Mouse (Mus musculus) midbrain, embryonic 16.5 days (tissue): Measurements from ENCODE around the gene Palld. TPM values are rescaled to one million over a fixed set of nuclear protein-coding genes. Genes with fewer than 3 reads are reported as not detected.
A peak's percentile ranks its signal among the peaks of the same experiment; 100 is the strongest.

Source experiments
- ATAC-seq: fragments of 200-750 bp; cut with Nextera tagmentation; 2 replicates; pipeline ENCODE4 v1.8.0; 2017; ENCODE audit warnings: moderate TSS enrichment
- H3K27ac ChIP-seq: fragments of 300-500 bp; sonication (generic); 2 replicates; pipeline ENCODE4 v1.5.1; 2014; ENCODE audit warnings: mild to moderate bottlenecking, low read length, mixed read lengths
- H3K27me3 ChIP-seq: fragments of 300-500 bp; sonication (generic); 2 replicates; pipeline ENCODE4 v1.6.1; 2014; ENCODE audit warnings: low read depth, low read length, mixed read lengths; ENCODE audit not compliant: control insufficient read depth, insufficient read depth
- H3K36me3 ChIP-seq: fragments of 300-500 bp; sonication (generic); 2 replicates; pipeline ENCODE4 v1.6.1; 2014; ENCODE audit warnings: mild to moderate bottlenecking, low read length, moderate library complexity, mixed read lengths; ENCODE audit not compliant: control insufficient read depth, insufficient read depth
- H3K4me1 ChIP-seq: fragments of 300-500 bp; sonication (generic); 2 replicates; pipeline ENCODE4 v1.6.1; 2014; ENCODE audit warnings: mild to moderate bottlenecking, low read length, mixed read lengths; ENCODE audit not compliant: control insufficient read depth, insufficient read depth
- H3K4me2 ChIP-seq: fragments of 300-500 bp; sonication (generic); 2 replicates; pipeline ENCODE4 v1.6.1; 2014; ENCODE audit warnings: mild to moderate bottlenecking, low read length, mixed read lengths
- H3K4me3 ChIP-seq: fragments of 300-500 bp; sonication (generic); 2 replicates; pipeline ENCODE4 v1.5.1; 2014; ENCODE audit warnings: low read depth, mild to moderate bottlenecking, low read length, moderate library complexity, mixed read lengths
- H3K9ac ChIP-seq: fragments of 300-500 bp; sonication (generic); 2 replicates; pipeline ENCODE4 v1.6.1; 2014; ENCODE audit warnings: low read depth, low read length, mixed read lengths
- H3K9me3 ChIP-seq: fragments of 300-500 bp; sonication (generic); replicated peaks from 2 replicates; pipeline ENCODE4 v1.6.1; 2014; ENCODE audit warnings: mild to moderate bottlenecking, low read length, mixed read lengths; ENCODE audit not compliant: control insufficient read depth, poor library complexity, severe bottlenecking
- WGBS: fragments of 180-500 bp; shearing (Covaris S2); extraction: QIAGEN DNeasy Blood & Tissue Kit; methylation state at CpG from one replicate; pipeline ENCODE4 v1.1.7; 2014; 5-methylcytosine and 5-hydroxymethylcytosine counted together
- polyA plus RNA-seq: library from polyadenylated mRNA; unstranded; fragments of >200 nt; fragmentation: Nextera tagmentation; extraction: Ambion mirVana; gene quantifications from 2 replicates; pipeline ENCODE4 v1.2.1, GENCODE M21; 2015

Gene Palld
- polyA plus RNA-seq, 1 experiment from 2014 or later = 15.4 TPM

GRCm38 (mm10) chr8:61487597-61488156 is 414.8 kb downstream of the Palld start, which contains the start of gene Cbr4:
TSS of gene Cbr4 (plus strand) at chr8:61487734.
- no peaks in the 10 kb centered on the region for H3K36me3 ChIP-seq
- H3K9ac ChIP-seq = peak within 1 kb of the TSS; percentile 86
- H3K27me3 ChIP-seq = no peaks in the 10 kb centered on the region
- ATAC-seq = peak; percentile 97
- H3K4me3 ChIP-seq = peak within 1 kb of the TSS; percentile 81
- under 1% methylated on average over 29 of the region's 29 CpGs for WGBS
- no peaks in the 10 kb centered on the region for H3K9me3 ChIP-seq
- H3K4me1 ChIP-seq = peaks cover 11% of the 10 kb centered on the region
- H3K27ac ChIP-seq = peak within 1 kb of the TSS; percentile 96
- peak within 1 kb of the TSS; percentile 86 for H3K4me2 ChIP-seq

GRCm38 (mm10) chr8:61486923-61487529 is 415.5 kb downstream of the Palld start:
- Histone ChIP-seq H3K4me2 (peak overlapping the region; percentile 86), H3K27ac (no peak overlapping the region), H3K4me1 (peaks cover 11% of the 10 kb centered on the region), H3K9ac (no peak overlapping the region), H3K4me3 (no peak overlapping the region), H3K9me3 (no peaks in the 10 kb centered on the region), H3K36me3 (no peaks in the 10 kb centered on the region), H3K27me3 (no peaks in the 10 kb centered on the region)
- ATAC-seq = peak; percentile 26
- WGBS = 100% methylated on average over 2 of the region's 2 CpGs

DNA sequence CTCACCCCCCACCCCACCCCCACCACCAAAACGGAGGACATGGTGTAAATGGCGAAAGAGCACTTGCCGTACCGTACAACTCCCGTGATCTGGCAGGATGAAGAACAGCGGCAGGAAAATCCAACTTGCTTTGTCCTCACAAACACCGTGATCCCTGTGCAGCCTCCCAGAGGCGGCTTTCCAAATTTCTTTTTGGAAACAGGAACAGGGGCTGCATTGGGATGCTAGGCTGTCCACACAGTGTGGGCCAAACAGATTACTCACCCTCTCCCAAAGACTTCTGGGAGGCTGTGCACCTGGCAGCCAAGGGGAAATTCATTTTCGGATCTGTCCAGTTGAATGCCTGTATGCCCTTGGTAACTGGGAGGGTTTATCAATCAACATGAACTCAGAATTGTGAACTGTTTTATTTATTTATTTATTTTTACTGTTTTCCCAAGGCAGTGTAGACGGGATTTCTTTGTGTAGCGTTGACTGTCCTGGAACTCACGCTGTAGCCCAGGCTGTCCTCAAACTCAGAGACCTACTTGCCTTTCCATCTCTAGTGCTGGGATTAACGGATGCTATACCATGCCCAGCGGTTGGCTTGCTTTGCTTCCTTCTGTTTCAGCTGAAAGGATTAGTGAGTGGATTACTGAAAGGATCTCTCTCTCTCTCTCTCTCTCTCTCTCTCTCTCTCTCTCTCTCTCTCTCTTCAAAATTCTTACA is 422.1 kb downstream of the Palld start:
- no peak overlapping the region for H3K4me2 ChIP-seq
- no peaks in the 10 kb centered on the region for H3K4me1 ChIP-seq
- peak; percentile 32; the same call in 1 of the 2 replicates for ATAC-seq
- no peak overlapping the region for H3K9ac ChIP-seq
- H3K4me3 ChIP-seq = no peak overlapping the region
- no peak overlapping the region for H3K27ac ChIP-seq
- no peaks in the 10 kb centered on the region for H3K36me3 ChIP-seq
- no peaks in the 10 kb centered on the region for H3K27me3 ChIP-seq
- 80% methylated on average over 14 of the region's 14 CpGs for WGBS
- H3K9me3 ChIP-seq = no peaks in the 10 kb centered on the region

DNA sequence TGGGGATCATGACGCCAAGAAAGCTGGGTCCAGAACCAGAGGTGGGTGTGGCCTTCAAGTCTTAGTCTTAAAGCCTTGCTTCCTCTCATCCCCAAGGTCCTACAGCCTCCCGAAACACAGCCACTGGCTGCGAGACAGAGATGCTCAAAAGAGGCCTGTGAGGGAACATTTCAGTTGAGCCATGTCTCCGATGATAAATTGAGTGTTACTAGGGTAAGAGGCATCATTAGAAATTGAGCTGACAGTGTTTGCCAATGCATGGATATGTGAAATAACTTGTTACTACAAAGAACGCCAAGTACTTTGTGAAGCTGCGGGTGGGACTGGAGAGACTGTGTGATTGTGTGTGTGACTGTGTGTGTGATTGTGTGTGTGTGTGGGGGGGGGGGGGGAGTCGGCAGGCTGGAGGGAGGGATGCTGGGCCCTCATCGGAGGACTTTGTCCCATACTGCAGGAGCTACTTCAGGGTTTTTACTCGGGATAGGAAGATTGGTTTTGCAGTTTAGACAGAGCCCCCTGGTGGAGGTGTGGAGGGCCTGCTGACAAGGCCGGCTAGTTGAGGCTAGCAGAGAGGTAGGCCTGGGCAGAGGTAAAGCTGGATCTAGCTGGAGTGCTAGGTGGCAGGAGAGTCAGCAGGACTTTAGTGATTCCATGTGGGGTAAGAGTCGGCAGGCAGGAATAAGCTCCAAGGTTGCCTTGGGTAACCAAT is 422.8 kb downstream of the Palld start:
- H3K9ac ChIP-seq = no peak overlapping the region
- no peaks in the 10 kb centered on the region for H3K4me1 ChIP-seq
- no peak overlapping the region for H3K4me3 ChIP-seq
- ATAC-seq = peak; percentile 59
- no peak overlapping the region for H3K4me2 ChIP-seq
- no peaks in the 10 kb centered on the region for H3K27me3 ChIP-seq
- H3K36me3 ChIP-seq = no peaks in the 10 kb centered on the region
- 57% methylated on average over 10 of the region's 11 CpGs for WGBS
- H3K9me3 ChIP-seq = no peaks in the 10 kb centered on the region
- H3K27ac ChIP-seq = no peak overlapping the region

GRCm38 (mm10) chr8:61478793-61479192 is 423.7 kb downstream of the Palld start:
- 88% methylated on average over 8 of the region's 8 CpGs for WGBS
- H3K4me1 ChIP-seq = no peaks in the 10 kb centered on the region
- H3K9ac ChIP-seq = no peak overlapping the region
- H3K4me2 ChIP-seq = no peak overlapping the region
- H3K27ac ChIP-seq = no peak overlapping the region
- no peaks in the 10 kb centered on the region for H3K36me3 ChIP-seq
- no peaks in the 10 kb centered on the region for H3K27me3 ChIP-seq
- no peak for ATAC-seq
- no peak overlapping the region for H3K4me3 ChIP-seq
- no peaks in the 10 kb centered on the region for H3K9me3 ChIP-seq

- H3K9me3 ChIP-seq = no peaks in the 10 kb centered on the region
- WGBS = 93% methylated on average over 4 of the region's 4 CpGs
- no peak for ATAC-seq
These were observed 424.3 kb downstream of the Palld start for GRCm38 (mm10) chr8:61478150-61478549.

DNA sequence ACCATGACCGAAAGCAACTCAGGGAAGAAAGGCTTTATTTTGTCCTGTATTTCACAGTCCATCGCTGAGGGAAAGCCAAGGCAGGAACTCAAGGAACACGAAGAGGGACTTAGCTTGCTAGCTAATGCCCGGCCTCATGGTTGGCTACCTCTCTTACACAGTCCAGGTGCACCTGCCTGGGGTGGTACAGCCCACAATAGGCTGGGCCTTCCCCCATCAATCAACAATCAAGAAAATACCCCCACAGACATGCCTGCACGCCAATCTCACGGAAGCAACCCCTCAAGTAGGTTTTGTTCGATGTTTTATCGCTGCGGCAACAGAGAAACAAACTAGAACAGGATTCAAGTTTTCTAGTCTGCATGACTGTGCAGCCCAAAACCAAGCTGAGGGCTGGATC is 426.3 kb downstream of the Palld start:
- 87% methylated on average over 9 of the region's 9 CpGs for WGBS
- no peaks in the 10 kb centered on the region for H3K9me3 ChIP-seq
- H3K4me1 ChIP-seq = no peaks in the 10 kb centered on the region
- H3K36me3 ChIP-seq = no peaks in the 10 kb centered on the region
- ATAC-seq = no peak
- H3K4me3 ChIP-seq = no peak overlapping the region
- no peaks in the 10 kb centered on the region for H3K27me3 ChIP-seq
- no peak overlapping the region for H3K27ac ChIP-seq
- no peak overlapping the region for H3K9ac ChIP-seq
- H3K4me2 ChIP-seq = no peak overlapping the region

More at GRCm38 (mm10) chr8:61478150-61478549, 424.3 kb downstream of the Palld start:
- H3K27ac ChIP-seq = no peak overlapping the region
- no peaks in the 10 kb centered on the region for H3K4me1 ChIP-seq
- no peak overlapping the region for H3K4me3 ChIP-seq
- H3K27me3 ChIP-seq = no peaks in the 10 kb centered on the region
- no peak overlapping the region for H3K4me2 ChIP-seq
- no peak overlapping the region for H3K9ac ChIP-seq
- H3K36me3 ChIP-seq = no peaks in the 10 kb centered on the region

DNA sequence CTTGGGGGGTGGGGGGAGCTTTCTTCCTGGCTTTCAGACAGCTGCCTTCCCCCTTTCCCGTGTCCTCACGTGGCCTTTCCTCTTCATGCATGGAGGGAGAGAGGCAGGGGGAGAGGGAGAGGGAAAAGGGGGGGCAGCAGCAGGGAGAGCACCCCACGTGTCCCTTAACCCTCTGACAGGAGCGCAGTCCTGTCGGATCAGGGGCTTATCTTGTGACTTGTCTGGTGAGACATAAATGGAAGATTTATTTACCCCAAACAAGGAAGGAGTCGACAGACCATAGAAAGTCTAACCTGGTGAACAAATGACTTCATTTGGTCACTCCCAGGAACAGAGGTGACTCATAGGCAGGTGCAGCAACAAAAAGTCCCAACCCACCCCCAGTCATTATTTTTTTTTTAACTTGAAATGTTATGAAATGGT is 427.2 kb downstream of the Palld start:
- no peak for ATAC-seq
- Histone ChIP-seq H3K9me3 (no peaks in the 10 kb centered on the region), H3K36me3 (no peaks in the 10 kb centered on the region), H3K27me3 (no peaks in the 10 kb centered on the region), H3K27ac (no peak overlapping the region), H3K9ac (no peak overlapping the region), H3K4me2 (no peak overlapping the region), H3K4me3 (no peak overlapping the region), H3K4me1 (no peaks in the 10 kb centered on the region)
- WGBS = 62% methylated on average over 5 of the region's 6 CpGs
